Mouse (Mus musculus) kidney, adult 2 months (tissue): ENCODE results near the gene Zdhhc23. TPM values are rescaled to one million over a fixed set of nuclear protein-coding genes. Genes with fewer than 3 reads are reported as not detected.

Source experiments
- DNase-seq: peaks from one replicate; pipeline ENCODE4 v3.0.0; 2021
- H3K27ac ChIP-seq: fragments of 200-500 bp; 2 replicates; pipeline ENCODE4 v1.5.1; 2012; ENCODE audit warnings: low read depth, low read length, control low read depth, inconsistent platforms; ENCODE audit not compliant: insufficient read depth
- H3K27me3 ChIP-seq: fragments of 200-500 bp; replicated peaks from 2 replicates; pipeline ENCODE4 v1.6.1; 2012; ENCODE audit warnings: mild to moderate bottlenecking, moderate library complexity, low read length, inconsistent platforms; ENCODE audit not compliant: control insufficient read depth, insufficient read depth
- H3K36me3 ChIP-seq: fragments of 200-500 bp; 2 replicates; pipeline ENCODE4 v1.6.1; 2012; ENCODE audit warnings: mild to moderate bottlenecking, moderate library complexity, low read length, inconsistent platforms; ENCODE audit not compliant: control insufficient read depth, insufficient read depth
- H3K4me1 ChIP-seq: fragments of 200-500 bp; 2 replicates; pipeline ENCODE4 v1.6.1; 2011; ENCODE audit warnings: low read length; ENCODE audit not compliant: control insufficient read depth, insufficient read depth
- H3K4me3 ChIP-seq: fragments of 200-500 bp; 2 replicates; pipeline ENCODE4 v1.5.1; 2011; ENCODE audit warnings: mild to moderate bottlenecking, low read depth, low read length, control low read depth; ENCODE audit not compliant: insufficient read depth
- CTCF ChIP-seq: fragments of 200-500 bp; conservative IDR thresholded peaks from 2 replicates; pipeline ENCODE4 v1.5.1; 2011; ENCODE audit warnings: low read depth, mild to moderate bottlenecking, control low read depth, low read length, moderate library complexity, mixed read lengths; ENCODE audit not compliant: insufficient read depth, insufficient read length
- POLR2A ChIP-seq: fragments of 200-500 bp; IDR thresholded peaks from one replicate; pipeline ENCODE4 v1.6.1; 2011; ENCODE audit warnings: low read depth, low read length, control low read depth
- WGBS: fragments of 180-500 bp; shearing (Covaris S2); methylation state at CpG from one replicate; pipeline ENCODE4 v1.1.7; 2018; 5-methylcytosine and 5-hydroxymethylcytosine counted together
- polyA plus RNA-seq: library from polyadenylated mRNA; depleted of rRNA; stranded (reverse); fragments of >200 nt; gene quantifications from 2 replicates; pipeline ENCODE4 v1.2.3, GENCODE M21; 2012

Gene Zdhhc23
- polyA plus RNA-seq, 1 experiment = 2.4 TPM

DNA sequence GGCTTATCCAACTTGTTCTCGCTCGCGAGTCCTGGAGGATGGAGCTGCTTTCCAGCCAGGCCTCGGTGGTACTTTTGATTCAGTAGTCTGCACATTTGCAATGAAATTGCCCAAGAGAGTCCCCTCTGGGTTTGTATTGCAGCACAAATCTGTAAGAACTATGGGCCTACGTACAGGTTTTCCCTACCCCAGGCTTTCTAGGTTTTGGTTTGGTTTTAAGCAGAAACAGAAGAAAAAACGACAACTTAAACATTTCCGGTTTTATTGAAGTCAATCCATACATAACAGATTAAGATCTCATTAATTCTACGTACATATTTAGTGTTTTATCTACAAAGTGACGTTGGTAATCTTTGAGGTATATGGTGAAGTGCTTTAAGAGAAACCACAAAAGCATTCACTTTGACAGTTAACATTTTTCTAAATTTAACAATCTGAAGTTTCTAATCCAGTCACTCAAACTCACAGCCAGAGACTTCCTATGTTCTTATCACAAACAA lies 569 bp upstream of the Zdhhc23 start:
- H3K4me3 ChIP-seq = peak overlapping the region; percentile 64
- no peak for TF ChIP-seq CTCF
- TF ChIP-seq POLR2A = no peak
- DNase-seq = no peak
- WGBS = 42% methylated on average over 9 of the region's 9 CpGs
- H3K27me3 ChIP-seq = no peaks in the 10 kb centered on the region
- H3K27ac ChIP-seq = no peak overlapping the region
- no peaks in the 10 kb centered on the region for H3K4me1 ChIP-seq
- H3K36me3 ChIP-seq = no peaks in the 10 kb centered on the region

- WGBS = 35% methylated on average over 7 of the region's 7 CpGs
- no peaks in the 10 kb centered on the region for H3K27me3 ChIP-seq
- DNase-seq = no peak
Observed at GRCm38 (mm10) chr16:43979010-43979327, 622 bp downstream of the Zdhhc23 start.

DNA sequence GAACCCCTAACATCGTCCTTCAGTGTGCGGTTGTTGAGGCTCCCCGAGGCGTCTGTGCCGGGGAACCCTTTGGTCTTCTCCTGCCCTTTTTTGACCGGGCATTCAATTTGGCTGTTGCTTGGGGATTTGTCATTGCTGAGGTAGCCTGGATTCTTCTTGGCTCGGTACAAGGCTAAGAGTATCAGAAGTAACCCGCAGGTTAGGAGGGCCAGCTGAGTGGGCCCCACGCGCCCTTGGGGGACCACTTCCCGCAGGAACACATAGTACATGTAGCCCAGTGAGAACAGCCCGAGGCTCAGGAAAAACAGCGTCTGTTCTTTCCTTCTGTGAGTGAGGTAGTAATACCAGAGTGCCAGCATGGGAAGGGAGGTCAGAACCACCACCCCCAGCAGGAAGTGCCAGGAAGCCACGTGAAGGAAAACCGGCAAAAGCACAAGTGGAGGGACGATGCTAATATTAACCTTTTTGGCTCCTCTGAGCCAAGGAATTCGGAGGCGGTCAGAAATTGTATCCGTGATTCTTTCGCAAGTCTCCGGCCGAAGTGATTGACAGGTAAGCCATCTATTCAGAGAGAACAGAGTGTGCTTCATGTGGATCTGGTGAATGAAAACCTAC lies 5.9 kb downstream of the Zdhhc23 start:
- no peak overlapping the region for H3K27ac ChIP-seq
- TF ChIP-seq CTCF (no peak), POLR2A (no peak)
- H3K4me3 ChIP-seq = no peak overlapping the region
- no peaks in the 10 kb centered on the region for H3K4me1 ChIP-seq
- no peaks in the 10 kb centered on the region for H3K27me3 ChIP-seq
- no peaks in the 10 kb centered on the region for H3K36me3 ChIP-seq
- DNase-seq = no peak
- WGBS = 80% methylated on average over 22 of the region's 22 CpGs

More at GRCm38 (mm10) chr16:43979010-43979327, 622 bp downstream of the Zdhhc23 start:
- no peak overlapping the region for H3K27ac ChIP-seq
- H3K4me1 ChIP-seq = no peaks in the 10 kb centered on the region
- H3K4me3 ChIP-seq = peak overlapping the region; percentile 64
- H3K36me3 ChIP-seq = no peaks in the 10 kb centered on the region
- no peak for TF ChIP-seq POLR2A
- TF ChIP-seq CTCF = no peak

DNA sequence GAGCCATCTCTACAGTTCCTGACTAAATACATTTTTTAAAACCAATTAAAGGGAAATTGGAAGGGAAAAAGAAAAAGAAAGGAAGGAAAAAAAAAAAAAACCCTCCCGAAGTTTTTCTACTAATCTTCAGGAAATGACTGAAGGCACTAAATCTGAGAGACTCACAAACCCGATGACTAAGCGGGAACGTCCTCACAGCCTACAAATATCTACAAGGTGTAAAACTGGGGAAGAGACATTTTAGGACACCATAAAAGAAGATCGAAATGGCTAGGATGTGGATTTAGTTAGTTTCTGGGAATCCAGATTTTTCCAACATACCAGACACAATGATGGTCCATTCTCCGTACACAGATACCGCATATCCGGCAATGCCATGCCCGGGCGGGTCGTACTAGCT lies 6.4 kb downstream of the Zdhhc23 start:
- Histone ChIP-seq H3K4me1 (no peaks in the 10 kb centered on the region), H3K4me3 (no peak overlapping the region), H3K27ac (no peak overlapping the region), H3K27me3 (no peaks in the 10 kb centered on the region), H3K36me3 (no peaks in the 10 kb centered on the region)
- no peak for TF ChIP-seq CTCF
- TF ChIP-seq POLR2A = no peak
- WGBS = 87% methylated on average over 11 of the region's 11 CpGs
- no peak for DNase-seq

- H3K4me3 ChIP-seq = no peak overlapping the region
- DNase-seq = no peak
- TF ChIP-seq POLR2A (no peak), CTCF (no peak)
- H3K4me1 ChIP-seq = no peaks in the 10 kb centered on the region
- no peaks in the 10 kb centered on the region for H3K36me3 ChIP-seq
- no peaks in the 10 kb centered on the region for H3K27me3 ChIP-seq
- no peak overlapping the region for H3K27ac ChIP-seq
- 96% methylated on average over 2 of the region's 2 CpGs for WGBS
Observed at GRCm38 (mm10) chr16:43972391-43972790, 7.2 kb downstream of the Zdhhc23 start.

DNA sequence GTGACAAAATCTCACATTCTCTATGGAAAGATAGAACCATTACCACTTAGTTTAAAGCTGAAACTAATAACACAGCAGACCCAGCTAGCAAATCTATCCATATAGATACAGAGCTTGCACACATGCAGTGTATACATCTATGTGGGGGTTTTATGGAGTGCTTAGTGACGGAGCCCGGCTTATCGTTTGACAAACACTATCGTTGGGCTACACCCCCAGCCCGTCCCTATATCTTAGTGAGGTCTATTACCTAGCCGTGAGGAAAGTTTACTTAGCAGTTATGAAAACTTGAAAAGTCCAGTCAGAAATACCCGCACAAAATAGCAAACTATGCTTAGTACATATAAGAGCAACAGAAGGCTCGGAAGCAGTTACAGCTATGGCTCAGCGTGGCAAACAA lies 7.8 kb downstream of the Zdhhc23 start:
- WGBS = 95% methylated on average over 9 of the region's 9 CpGs
- no peaks in the 10 kb centered on the region for H3K27me3 ChIP-seq
- no peak for TF ChIP-seq CTCF
- no peak for TF ChIP-seq POLR2A
- H3K36me3 ChIP-seq = no peaks in the 10 kb centered on the region
- no peak overlapping the region for H3K27ac ChIP-seq
- no peaks in the 10 kb centered on the region for H3K4me1 ChIP-seq
- DNase-seq = no peak
- H3K4me3 ChIP-seq = no peak overlapping the region

GRCm38 (mm10) chr16:43971189-43971588 lies 8.4 kb downstream of the Zdhhc23 start:
- WGBS = 93% methylated on average over 11 of the region's 11 CpGs
- TF ChIP-seq POLR2A = no peak
- TF ChIP-seq CTCF = no peak
- Histone ChIP-seq H3K36me3 (no peaks in the 10 kb centered on the region), H3K4me1 (no peaks in the 10 kb centered on the region), H3K27me3 (no peaks in the 10 kb centered on the region), H3K27ac (no peak overlapping the region), H3K4me3 (no peak overlapping the region)
- DNase-seq = no peak

GRCm38 (mm10) chr16:43970426-43970825 lies 9.2 kb downstream of the Zdhhc23 start:
- H3K4me1 ChIP-seq = no peaks in the 10 kb centered on the region
- TF ChIP-seq CTCF (no peak), POLR2A (no peak)
- 85% methylated on average over 3 of the region's 3 CpGs for WGBS

More at GRCm38 (mm10) chr16:43970426-43970825, 9.2 kb downstream of the Zdhhc23 start:
- Histone ChIP-seq H3K36me3 (no peaks in the 10 kb centered on the region), H3K27ac (no peak overlapping the region), H3K4me3 (no peak overlapping the region), H3K27me3 (no peaks in the 10 kb centered on the region)
- DNase-seq = no peak
